Mouse (Mus musculus): Measurements from ENCODE around the gene 1700001O22Rik. TPM values are rescaled to one million over a fixed set of nuclear protein-coding genes. Genes with fewer than 3 reads are reported as not detected.
A peak's percentile ranks its signal among the peaks of the same experiment; 100 is the strongest.

Gene 1700001O22Rik
- total RNA-seq, 2 experiments from 2014 or later = 4.9 to 5.2 TPM

DNA sequence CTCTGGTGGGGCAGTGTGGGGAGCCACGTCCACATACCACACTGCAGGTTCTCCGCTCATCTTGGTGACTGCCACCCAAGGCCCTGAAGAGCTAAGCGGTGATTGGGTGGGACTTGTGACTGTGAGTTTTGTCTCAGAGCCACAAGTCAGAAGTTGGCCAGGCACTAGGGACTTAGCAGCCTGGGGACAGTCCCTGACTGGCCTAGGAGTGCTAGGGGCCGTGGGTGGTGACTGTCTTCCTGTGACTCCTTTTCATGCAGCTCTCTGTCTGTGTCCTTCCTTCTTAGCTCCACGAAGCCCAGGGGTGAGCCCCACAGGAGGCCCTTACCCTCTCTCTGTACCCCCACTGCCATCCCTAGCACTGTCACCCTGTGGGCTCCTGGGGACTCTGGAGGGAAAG, 16.4 kb upstream of the 1700001O22Rik start:
- no peak for DNase-seq (ENCODE audit: low spot score in 2 of 2)

DNA sequence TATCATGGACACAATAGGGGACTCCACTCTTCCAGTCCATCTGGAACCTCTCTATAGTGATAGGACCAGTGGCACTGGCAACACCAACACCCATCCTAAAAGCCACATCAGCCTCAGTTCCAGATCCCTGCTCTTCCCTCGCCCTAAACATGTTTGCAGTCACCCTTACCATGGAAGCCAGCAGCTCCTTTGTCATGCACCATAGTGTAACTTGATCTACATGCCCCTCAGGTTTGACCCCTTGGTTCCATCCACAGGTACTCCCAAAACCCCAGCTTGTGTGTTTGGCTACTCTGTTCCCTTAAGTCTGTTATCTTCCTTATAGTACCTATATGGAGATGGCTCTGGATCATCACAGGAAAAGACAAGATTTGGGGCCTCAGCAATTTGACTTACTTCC, 12.9 kb upstream of the 1700001O22Rik start:
- no peak for DNase-seq (ENCODE audit: low spot score in 2 of 2)

DNA sequence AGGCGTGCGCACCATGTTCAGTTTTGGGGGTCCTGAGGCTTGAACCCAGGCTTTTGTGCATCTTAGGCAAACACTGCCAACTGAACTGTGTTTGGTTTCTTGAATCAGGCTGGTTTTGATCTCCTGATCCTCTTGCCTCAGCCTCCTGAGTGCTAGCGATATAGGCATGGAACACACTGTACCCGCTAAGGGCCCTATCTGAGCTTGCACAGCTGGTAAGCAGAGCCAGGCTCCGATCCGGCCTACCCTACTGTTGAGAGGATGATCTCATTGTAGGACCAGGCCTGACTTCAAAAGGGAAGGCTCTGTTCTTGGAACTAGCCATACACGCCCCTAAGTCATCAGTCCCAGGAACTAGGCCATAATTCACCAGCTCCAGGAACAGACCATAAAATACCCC, 7.1 kb upstream of the 1700001O22Rik start:
- no peak for DNase-seq (ENCODE audit: low spot score in 2 of 2)

DNA sequence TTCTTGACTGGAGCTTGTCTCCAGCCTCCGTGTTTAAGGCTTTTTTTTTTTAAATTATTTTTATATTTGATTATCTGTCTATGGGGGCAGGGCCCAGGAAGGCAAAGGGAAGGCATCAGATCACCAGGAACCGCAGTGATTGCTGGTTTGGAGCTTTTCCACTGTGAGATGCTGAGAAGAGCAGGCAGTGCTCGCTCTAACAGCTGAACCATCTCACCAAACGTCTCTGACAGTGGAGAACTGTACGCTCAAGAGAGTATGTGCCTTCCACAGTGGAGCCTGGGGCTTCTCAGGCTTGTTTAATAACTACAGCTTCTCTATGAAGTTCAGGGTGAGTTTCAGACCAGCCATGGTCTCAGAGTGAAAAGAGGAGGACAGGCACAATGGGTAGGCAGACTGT, 6.0 kb upstream of the 1700001O22Rik start:
- no peak for DNase-seq (ENCODE audit: low spot score in 2 of 2)

DNA sequence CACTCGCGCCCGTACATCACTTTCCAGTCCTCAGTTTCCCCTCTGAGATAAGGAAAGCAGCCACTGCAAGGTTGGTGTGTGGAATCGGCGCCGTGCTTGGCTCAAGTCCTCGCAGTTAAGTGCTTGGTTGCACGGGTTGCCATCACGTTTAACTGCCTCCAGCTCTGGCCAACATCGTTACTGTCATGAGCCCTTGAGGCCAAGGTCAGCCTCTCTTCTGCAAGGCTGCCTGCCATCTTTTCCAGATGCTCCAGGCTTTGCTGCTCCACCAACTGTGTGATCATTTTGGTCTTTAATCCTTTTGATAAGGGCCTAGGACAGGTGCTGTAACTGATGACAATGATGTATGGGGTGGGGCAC, 4.8 kb upstream of the 1700001O22Rik start:
- DNase-seq (ENCODE audit: low spot score in 2 of 2) = no peak

DNA sequence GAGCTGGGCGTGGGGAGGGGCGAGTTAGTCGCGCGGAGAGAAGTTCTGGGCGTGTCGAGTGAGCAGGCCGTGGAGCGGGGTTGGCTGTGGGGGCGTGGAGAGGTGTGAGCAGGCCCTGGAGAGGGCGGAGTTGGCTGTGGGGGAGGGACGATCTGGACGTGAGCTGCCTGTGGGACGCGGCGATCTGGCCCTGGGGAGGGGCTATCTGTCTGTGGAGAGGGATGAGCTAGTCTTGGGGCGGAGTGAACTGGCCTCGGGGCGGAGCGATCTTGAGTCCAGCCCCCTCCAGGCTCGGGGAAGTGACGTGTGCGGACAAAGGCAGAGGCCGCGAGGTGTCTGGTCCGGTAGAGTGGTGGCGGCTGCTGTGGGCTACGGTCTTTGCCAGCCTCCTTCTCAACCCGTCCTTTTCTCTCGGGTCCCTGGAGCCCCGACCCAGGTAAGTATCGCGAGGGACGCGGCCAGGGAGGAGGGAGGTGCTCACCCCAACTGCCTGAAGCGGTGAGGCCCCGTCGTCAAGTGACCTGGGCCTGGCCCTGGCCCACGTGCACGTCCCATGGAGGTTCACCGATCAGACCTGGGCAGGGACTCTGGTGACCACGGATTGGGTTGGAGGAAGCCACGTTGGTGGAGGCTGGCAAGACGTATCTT, 4.3 kb upstream of the 1700001O22Rik start, which contains the start of gene Ntmt1:
Gene Ntmt1, plus strand, starts transcription at position 179 of the 648 bp plus-strand sequence.
- peak; percentile 98 to 99 for DNase-seq (ENCODE audit: low spot score in 2 of 2)

DNA sequence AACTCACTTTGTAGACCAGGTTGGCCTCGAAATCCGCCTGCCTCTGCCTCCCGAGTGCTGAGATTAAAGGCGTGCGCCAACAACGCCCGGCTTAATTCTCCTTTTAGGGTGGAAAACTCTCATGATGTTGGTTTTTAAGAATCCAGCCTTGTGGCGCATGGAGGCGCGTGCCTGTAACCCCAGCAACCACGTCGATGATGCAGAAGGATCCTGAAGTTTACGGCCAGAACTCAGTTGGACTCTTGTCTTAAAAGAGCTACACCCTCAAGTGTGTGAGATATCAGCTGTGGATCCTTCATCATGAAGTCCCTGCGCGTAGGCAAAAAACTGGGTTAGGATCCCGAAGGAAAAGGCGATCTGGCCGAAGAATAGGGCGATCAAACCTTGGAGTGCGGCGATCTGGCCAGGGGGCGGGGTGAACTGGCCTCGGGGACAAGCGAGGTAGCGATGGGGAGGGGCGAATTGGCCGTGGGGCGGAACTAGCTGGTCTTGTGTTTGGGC, 3.7 kb upstream of the 1700001O22Rik start:
- no peak for DNase-seq (ENCODE audit: low spot score in 2 of 2)

DNA sequence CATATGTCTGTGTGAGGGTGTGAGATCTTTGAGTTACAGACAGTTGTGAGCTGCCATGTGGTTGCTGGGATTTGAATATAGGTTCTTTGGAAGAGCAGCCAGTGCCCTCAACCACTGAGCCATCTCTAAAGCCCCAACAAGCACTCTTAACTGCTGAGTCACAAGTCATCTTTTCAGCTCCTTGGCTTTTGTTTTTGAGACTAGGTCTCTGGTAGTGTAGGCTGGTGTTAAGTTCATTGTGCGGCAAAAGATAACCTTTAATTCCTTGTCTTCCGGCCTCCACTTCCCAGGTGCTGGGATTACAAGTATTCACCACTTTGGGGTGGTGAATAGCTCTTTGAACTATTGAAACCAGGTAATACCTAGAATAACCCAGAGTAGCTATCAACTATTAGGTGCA, 2.5 kb upstream of the 1700001O22Rik start:
- no peak for DNase-seq (ENCODE audit: low spot score in 2 of 2)

DNA sequence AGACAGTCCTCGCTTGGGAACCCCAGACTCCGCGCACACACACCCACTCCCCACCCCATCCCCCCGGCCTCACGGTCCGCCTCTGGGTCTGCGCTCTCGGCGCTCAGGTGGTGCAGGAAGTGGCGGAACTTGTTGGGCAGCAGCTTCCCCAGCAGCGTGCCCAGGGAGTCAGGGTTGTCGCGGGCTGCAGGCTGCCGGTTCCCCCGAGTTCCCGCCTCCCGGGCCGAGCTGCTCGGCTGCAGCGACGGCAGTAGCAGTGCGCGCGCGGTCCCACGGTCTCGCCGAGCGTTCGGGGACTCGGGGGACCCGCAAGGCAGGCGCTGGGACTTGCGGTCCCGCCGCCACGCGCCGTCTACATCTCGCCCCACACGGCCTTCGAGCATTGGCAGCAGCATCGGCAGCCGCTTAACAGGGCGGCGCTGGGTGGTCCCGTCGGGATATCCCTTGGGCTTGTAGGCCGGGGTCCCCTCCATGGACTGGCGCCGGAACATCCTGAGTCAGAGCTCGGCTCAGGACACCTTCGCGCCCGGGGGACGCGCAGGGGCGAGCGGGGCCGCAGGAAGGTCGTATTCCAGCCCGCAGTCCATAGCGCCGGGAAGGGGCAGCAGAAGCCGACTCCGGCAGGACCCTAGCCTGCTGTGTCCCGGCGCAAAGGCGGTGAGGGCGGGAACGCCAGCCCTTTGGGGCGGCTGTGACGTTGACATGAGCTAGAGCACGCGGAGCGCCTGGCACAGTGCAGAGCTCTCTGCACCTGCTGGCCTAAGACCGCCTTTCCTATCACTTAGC, 2.2 kb downstream of the 1700001O22Rik start:
- DNase-seq (ENCODE audit: low spot score in 2 of 2) = no peak

DNA sequence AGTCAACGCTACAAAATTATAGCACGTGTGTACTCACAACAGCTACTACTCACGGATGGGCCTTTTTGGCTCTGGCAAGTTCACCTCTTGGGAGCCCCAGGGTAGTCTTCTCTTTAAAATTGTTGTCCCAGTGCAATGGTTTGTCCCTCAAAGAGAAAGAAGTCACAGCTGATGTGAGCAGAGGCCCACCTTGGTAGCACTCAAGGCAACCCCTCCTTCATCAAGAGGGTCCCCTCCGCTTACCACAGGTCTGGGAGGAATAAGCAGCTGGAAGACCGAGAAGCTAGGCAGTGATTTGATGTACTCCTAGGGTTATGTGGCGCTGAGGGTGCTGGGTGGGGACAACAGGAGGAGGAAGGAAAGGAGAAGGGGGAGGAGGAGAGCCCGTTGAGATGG, 2.8 kb downstream of the 1700001O22Rik start:
- no peak for DNase-seq (ENCODE audit: low spot score in 2 of 2)

DNA sequence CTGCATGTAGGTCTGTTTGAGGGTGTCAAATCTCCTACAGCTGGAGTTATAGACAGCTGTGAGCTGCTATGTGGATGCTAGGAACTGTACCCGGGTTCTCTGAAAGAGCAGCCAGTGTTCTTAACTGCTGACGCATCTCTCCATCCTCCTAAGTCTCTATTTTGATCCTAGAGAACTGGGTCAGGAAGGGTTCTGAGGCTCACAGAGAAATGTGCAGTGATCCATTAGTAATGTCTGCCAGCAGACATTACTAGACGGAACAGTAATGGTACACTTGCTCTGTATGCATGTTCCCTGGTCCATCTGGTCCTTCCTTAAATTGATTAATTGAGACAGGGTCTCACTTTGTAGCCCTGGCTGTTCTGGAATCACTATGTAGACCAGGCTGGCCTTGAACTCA, 4.0 kb downstream of the 1700001O22Rik start:
- no peak for DNase-seq (ENCODE audit: low spot score in 2 of 2)

DNA sequence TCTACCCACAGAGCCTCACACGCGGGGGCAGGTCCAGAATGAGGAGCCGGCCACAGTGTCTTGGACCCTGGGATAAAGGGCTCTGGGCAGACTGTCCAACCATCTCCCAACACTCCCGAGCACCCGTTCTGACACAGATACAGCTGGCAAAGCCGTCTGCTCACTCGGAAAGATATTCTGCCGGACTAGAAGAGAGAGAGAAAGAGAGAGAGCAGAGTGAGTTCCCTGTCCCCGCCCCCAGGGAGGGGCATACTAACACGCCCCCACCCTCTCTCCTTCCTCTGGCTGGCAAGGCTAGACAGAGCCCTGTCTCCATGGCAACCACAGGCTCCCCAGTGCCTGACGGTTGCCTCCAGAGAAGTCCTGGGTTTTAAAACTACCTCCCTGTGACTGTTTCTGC, 7.1 kb downstream of the 1700001O22Rik start:
- DNase-seq (ENCODE audit: low spot score in 2 of 2) = peak; percentile 89 to 95

DNA sequence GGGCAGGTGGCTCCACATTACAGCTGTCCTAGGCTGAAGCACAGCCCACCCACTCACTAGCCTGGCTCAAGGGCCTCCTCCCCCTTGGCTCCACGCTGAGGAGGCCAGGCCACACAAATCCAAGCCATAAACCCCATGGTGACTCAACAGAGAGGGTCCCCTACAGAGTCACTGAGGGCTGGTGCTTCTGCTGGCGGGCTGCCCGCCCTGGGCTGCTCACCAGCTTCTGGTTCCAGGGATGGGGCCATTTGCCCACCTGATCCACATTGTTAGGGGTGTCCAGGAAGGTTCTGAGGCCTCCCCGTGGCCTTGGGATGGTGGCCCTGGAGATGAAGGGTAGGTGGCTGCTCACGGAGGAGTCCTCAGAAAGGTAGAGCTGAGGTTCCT, 7.6 kb downstream of the 1700001O22Rik start:
- no peak for DNase-seq (ENCODE audit: low spot score in 2 of 2)

DNA sequence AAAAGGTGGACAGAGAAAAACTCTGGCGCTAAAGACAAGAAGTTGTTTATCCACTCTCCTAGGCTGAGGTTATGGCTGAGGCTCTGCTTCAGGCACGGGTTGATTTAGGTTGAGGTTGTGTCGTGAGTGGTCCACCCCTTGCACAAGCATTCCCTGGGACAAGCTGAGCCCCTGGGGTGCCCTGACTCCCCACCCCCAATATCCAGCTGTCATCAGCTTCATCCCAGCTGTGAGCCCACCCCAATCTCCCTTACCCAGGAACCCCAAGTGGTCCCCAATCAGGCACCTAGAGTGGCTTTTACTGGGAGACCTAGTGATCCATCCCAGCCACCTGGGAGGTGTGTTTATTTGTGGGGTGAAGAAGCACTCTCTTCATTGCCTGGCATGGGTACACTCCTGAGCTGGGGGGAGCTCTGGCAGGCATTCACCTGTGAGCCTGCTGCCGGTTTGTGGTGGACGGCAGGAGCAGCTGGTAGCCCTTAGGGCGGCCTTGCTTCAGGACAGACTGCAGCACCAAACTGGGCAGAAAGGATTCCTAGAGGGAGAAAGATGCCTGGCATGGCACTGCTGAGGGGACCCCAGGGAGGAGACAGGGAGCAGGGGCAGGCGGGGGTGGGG, 8.1 kb downstream of the 1700001O22Rik start:
- DNase-seq (ENCODE audit: low spot score in 2 of 2) = no peak

DNA sequence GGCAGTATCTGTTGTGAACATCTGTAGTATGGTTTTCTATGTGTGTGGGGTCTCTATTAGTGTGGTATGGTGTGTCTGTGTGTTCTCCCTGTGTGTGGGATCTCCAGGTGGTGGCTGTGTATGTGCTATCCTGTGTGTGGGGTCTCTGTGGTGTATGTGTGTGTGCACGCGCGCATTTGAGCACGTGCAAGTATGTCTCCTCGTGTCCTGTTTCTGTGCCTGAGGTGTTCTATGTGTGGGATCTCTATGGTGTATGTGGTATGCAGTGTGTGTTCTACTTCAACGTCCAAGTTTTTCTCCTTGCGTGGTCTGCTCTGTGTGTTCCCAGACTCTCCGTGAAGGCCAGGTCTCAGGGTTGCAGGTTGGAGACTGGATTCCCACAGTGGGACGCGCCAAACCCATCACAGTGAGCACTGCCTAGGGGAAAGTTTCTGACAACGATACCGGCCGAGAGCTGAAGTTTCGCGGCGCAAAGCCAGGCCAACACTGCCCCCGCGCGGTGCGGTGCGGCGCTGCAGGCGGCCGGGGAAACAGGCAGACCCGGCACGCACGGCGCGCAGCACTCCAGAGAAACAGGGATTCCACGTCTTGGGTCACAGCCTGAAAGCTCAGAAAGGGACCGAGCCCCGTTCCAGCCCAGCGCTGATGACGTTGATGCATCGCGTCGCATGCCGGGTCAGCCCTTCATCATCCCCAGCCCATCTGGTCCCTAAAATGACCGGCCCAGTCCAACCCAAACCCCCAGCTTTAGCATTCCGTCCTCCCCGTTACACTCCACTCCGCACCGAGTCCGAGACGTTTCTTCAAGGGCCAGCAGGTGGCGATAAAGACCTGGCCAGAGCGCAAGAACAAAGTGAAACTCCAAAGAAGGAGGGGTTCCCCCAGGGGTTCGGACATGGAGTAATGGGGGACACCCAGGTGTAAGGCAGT, 9.0 kb downstream of the 1700001O22Rik start:
- DNase-seq (ENCODE audit: low spot score in 2 of 2) = peak; percentile 92 to 98

DNA sequence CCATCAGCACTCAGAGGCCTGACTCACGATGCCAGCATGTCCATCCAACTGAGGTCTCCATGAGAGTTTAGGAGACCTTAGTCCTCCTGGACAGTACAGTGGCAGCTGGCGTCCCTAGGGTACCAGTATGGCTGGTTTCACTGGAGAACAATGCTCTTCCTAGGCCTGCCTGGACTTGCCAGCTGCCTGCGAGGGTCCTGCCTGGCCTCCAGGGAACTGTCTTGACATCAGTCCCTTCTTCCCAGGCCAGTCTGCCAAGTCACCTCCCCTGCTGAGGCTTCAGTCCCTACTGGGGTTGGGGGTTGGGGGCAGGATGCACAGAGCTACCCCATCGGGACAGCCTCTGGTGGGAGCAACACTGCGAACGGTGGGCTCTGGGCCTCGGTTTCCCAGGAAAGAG, 11.4 kb downstream of the 1700001O22Rik start:
- DNase-seq (ENCODE audit: low spot score in 2 of 2) = no peak

DNA sequence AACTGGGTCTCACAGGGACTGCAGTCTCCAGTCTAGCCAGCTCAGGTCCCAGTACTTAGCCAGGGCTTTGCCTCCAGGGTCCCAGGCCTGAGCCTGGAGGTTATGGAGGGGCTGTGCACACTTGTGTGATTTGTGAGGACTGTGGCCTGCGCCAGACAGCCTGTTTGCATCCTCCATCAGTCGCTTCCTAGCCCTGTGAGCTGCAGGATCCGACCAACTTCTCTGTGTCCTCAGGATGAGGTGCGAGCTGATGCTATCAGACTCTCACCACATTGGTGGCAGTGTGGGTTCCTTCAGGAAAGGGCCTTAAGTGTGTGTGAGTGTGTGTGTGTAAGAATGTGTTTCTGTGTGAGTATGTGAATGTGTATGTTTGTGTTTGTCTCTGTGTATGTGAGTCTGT, 16.0 kb downstream of the 1700001O22Rik start:
- no peak for DNase-seq (ENCODE audit: low spot score in 2 of 2)

DNA sequence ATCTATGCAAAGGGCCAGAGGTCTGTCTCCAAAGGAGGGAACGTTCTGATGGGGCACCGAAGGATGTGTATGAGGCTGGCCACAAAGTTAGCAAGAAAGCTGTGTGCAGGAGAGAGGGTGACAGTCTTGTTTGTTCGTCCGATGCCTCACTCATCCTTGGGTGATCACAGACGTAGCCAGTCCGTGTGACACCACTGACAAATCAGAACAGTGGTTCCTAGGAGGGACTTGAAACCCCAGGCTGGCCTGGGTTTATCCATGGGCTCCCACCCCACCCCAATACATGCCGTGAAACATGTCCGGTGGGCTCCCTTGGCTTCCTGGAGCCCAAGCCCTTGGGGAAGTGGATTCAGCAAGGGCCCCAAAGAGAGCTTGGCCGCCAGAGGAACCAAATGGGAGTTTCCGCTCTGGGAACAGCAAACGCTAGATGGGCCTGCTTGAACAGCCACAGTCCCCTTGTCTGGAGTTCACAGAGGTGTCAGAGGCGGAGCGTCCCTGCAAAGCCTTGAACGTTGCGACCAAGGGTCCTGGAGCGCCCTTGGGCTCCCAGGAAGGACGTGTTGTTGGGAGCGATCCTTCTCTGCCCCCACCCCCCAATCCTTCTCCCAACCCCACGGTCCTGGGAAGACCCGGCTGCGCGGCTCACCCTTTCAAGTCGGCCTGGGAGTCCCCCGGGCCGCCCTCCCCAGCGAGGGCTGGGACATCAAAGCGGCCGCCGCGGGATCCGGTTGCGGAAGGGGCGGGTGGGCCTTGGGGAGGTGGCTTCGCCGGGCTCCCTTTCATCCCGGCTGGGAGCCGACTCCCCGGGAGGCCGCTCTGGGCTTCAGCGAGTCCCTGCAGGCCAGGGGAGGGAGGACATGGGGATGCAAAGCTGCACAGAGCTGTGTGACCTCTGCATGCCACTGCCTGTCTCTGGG, 19.1 kb downstream of the 1700001O22Rik start:
- no peak for DNase-seq (ENCODE audit: low spot score in 2 of 2)

DNA sequence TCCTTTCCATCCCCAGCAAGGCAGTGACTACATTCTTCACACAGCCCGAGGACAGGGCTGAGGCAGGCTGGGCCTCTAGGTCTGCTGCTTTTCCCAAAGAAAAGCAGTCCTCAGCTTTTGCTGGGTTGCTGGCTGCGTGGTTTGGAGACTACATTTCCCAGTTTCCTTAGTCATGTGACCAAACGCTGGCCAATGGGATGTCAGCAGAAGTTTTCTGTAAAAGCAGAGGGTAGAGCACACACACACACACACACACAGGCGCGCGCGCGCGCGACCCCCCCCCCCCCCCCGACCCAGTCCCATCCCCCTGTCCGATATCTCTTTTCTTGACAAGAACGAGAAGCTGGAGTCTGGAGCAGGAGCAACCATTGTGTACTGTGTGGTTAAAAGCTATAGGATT, 20.1 kb downstream of the 1700001O22Rik start:
- DNase-seq (ENCODE audit: low spot score in 2 of 2) = peak; percentile 62 to 85

Measured in layer of hippocampus, adult 18-20 months (tissue).